ENCODE assay signal across 9 mouse cellular contexts in genomic region chr17:74968738-74969271, GRCm38 (mm10). TPM values are rescaled to one million over a fixed set of nuclear protein-coding genes. Genes with fewer than 3 reads are reported as not detected.
DNase-seq lines count a peak whose midpoint lies in the region; ATAC-seq and TF ChIP-seq lines count a peak whose summit lies in the region.
"Had no signal": no experiment of that assay in that cellular context is flagged by ENCODE, and none has a peak within 500 bp of the region (broad histone marks: within the 10 kb centered on the region; RNA-seq: fewer than 3 reads in every experiment).

No protein-coding gene starts in this region.

- no peak for TF ChIP-seq CTCF in stomach, postnatal 0 days (IDR thresholded peaks at IDR 0.05; ENCODE audit: low read depth)

- no peaks in the 10 kb centered on the region for H3K36me3 ChIP-seq in heart, embryonic 16.5 days (ENCODE audit: control insufficient read depth, insufficient read depth)
- no peaks in the 10 kb centered on the region for H3K36me3 ChIP-seq in stomach, embryonic 14.5 days (ENCODE audit: control insufficient read depth, insufficient read depth, low read length)
- H3K36me3 ChIP-seq in stomach, postnatal 0 days (ENCODE audit: control insufficient read depth, insufficient read depth, low read length): no peaks in the 10 kb centered on the region
- no peaks in the 10 kb centered on the region for H3K36me3 ChIP-seq in midbrain, embryonic 10.5 days
- H3K36me3 ChIP-seq: kidney, embryonic 15.5 days had no signal

- no peaks in the 10 kb centered on the region for H3K27me3 ChIP-seq in heart, embryonic 16.5 days (ENCODE audit: control insufficient read depth, insufficient read depth, low read length)
- H3K27me3 ChIP-seq in stomach, embryonic 14.5 days (ENCODE audit: control insufficient read depth, insufficient read depth, low read length): no peaks in the 10 kb centered on the region
- no peaks in the 10 kb centered on the region for H3K27me3 ChIP-seq in stomach, postnatal 0 days (ENCODE audit: control insufficient read depth, insufficient read depth, low read length)
- H3K27me3 ChIP-seq in midbrain, embryonic 10.5 days (ENCODE audit: low read depth, poor library complexity, severe bottlenecking): no peaks in the 10 kb centered on the region
- H3K27me3 ChIP-seq: kidney, embryonic 15.5 days had no signal

- ATAC-seq in heart, embryonic 16.5 days (replicated peaks; ENCODE audit: extremely low read depth, insufficient read depth, low FRiP score): no peak
- no peak for ATAC-seq in stomach, embryonic 14.5 days (ENCODE audit: insufficient number of reproducible peaks, insufficient read depth, low FRiP score, low read depth)
- no peak for ATAC-seq in stomach, postnatal 0 days (ENCODE audit: low FRiP score, low TSS enrichment)

- no peak for DNase-seq in heart, postnatal 25 days (ENCODE audit: low spot score)
- DNase-seq in stomach, postnatal 0 days (ENCODE audit: low spot score): no peak
- no peak for DNase-seq in midbrain, embryonic 10.5 days (ENCODE audit: low spot score)
- no peak for DNase-seq in thymus, postnatal 0 days (ENCODE audit: low spot score)
- DNase-seq in urinary bladder, adult 18-20 months (ENCODE audit: low spot score in 2 of 2): no peak

- H3K9me3 ChIP-seq in heart, embryonic 16.5 days (replicated peaks; ENCODE audit: control insufficient read depth, low read length): no peaks in the 10 kb centered on the region
- no peaks in the 10 kb centered on the region for H3K9me3 ChIP-seq in stomach, embryonic 14.5 days (ENCODE audit: control insufficient read depth, low read depth, low read length)
- no peaks in the 10 kb centered on the region for H3K9me3 ChIP-seq in stomach, postnatal 0 days (ENCODE audit: control insufficient read depth, low read length)
- no peaks in the 10 kb centered on the region for H3K9me3 ChIP-seq in midbrain, embryonic 10.5 days (replicated peaks)
- H3K9me3 ChIP-seq: kidney, embryonic 15.5 days; megakaryocyte, embryonic 14.5 days had no signal

- H3K4me2 ChIP-seq in heart, embryonic 16.5 days (ENCODE audit: low read depth, low read length): no peak overlapping the region; the same call in 1 of the 2 replicates
- no peak overlapping the region for H3K4me2 ChIP-seq in stomach, embryonic 14.5 days (replicated peaks; ENCODE audit: low read depth, low read length)
- H3K4me2 ChIP-seq in stomach, postnatal 0 days (replicated peaks; ENCODE audit: low read depth): no peak overlapping the region
- H3K4me2 ChIP-seq: kidney, embryonic 15.5 days had no signal

- H3K9ac ChIP-seq in heart, embryonic 16.5 days (ENCODE audit: low read length): no peak overlapping the region
- H3K9ac ChIP-seq in stomach, embryonic 14.5 days (replicated peaks; ENCODE audit: low read depth, low read length): no peak overlapping the region
- H3K9ac ChIP-seq in stomach, postnatal 0 days (ENCODE audit: low read length): no peak overlapping the region
- H3K9ac ChIP-seq: kidney, embryonic 15.5 days had no signal

- peaks cover 20% of the 10 kb centered on the region for H3K4me1 ChIP-seq in heart, embryonic 16.5 days (ENCODE audit: control insufficient read depth, insufficient read depth, low read length)
- 0 out of 2 replicates have a peak, but pooled peaks cover 3% of the 10 kb centered on the region for H3K4me1 ChIP-seq in stomach, embryonic 14.5 days (ENCODE audit: control insufficient read depth, insufficient read depth, low read length)
- no peaks in the 10 kb centered on the region for H3K4me1 ChIP-seq in stomach, postnatal 0 days (replicated peaks; ENCODE audit: control insufficient read depth, insufficient read depth)
- H3K4me1 ChIP-seq in midbrain, embryonic 10.5 days: peaks cover 46% of the 10 kb centered on the region
- H3K4me1 ChIP-seq: kidney, embryonic 15.5 days had no signal

- no peak overlapping the region for H3K4me3 ChIP-seq in heart, embryonic 16.5 days (ENCODE audit: low read length)
- H3K4me3 ChIP-seq in stomach, embryonic 14.5 days (ENCODE audit: low read depth, low read length): no peak overlapping the region
- H3K4me3 ChIP-seq in stomach, postnatal 0 days (ENCODE audit: low read depth, low read length): no peak overlapping the region
- H3K4me3 ChIP-seq in midbrain, embryonic 10.5 days: no peak overlapping the region
- H3K4me3 ChIP-seq: kidney, embryonic 15.5 days had no signal

- WGBS in heart, embryonic 16.5 days: 66% methylated on average over 16 of the region's 16 CpGs
- 63% methylated on average over 16 of the region's 16 CpGs for WGBS in stomach, embryonic 14.5 days
- 70% methylated on average over 16 of the region's 16 CpGs for WGBS in stomach, postnatal 0 days
- WGBS in midbrain, embryonic 10.5 days: 65% methylated on average over 16 of the region's 16 CpGs

- peak overlapping the region; percentile 39; the same call in 1 of the 2 replicates for H3K27ac ChIP-seq in heart, embryonic 16.5 days (ENCODE audit: low read length)
- H3K27ac ChIP-seq in stomach, embryonic 14.5 days (ENCODE audit: low read length): peak overlapping the region; percentile 48; the same call in 1 of the 2 replicates
- no peak overlapping the region for H3K27ac ChIP-seq in stomach, postnatal 0 days (replicated peaks)
- peak overlapping the region; percentile 79 for H3K27ac ChIP-seq in midbrain, embryonic 10.5 days (replicated peaks)
- H3K27ac ChIP-seq: kidney, embryonic 15.5 days had no signal

- no peak for TF ChIP-seq EP300 in stomach, postnatal 0 days (optimal IDR thresholded peaks at IDR 0.05)

- intact Hi-C loops in heart, postnatal 25 days (cut with DNase I): no loop called here

RNA-seq across cellular contexts. Expression of gene Ltbp1, which starts 36.6 kb away (rescaled TPM):
- polyA plus RNA-seq in heart, embryonic 16.5 days (2015; fragmentation: Nextera tagmentation; extraction: Ambion mirVana): 15.6 and 19.7 TPM in 2 replicates
- total RNA-seq in heart, postnatal 25 days (2021): 10 to 100 TPM; 41.5 to 44.7 TPM
- polyA plus RNA-seq in stomach, embryonic 14.5 days (2014; fragmentation: Nextera tagmentation; extraction: Ambion mirVana): 49.3 and 49.4 TPM in 2 replicates
- polyA plus RNA-seq in stomach, postnatal 0 days (2015; fragmentation: Nextera tagmentation; extraction: Ambion mirVana): 16.2 and 17.7 TPM in 2 replicates
- 4.1 and 5.4 TPM in 2 replicates for polyA plus RNA-seq in midbrain, embryonic 10.5 days (2016; fragmentation: Nextera tagmentation; extraction: Ambion mirVana)
- polyA plus RNA-seq in thymus, postnatal 0 days (2015; fragmentation: Nextera tagmentation; extraction: Ambion mirVana): 1.9 TPM in 2 replicates
